Mouse (Mus musculus) embryonic facial prominence, embryonic 12.5 days (tissue): ENCODE results near the gene Zfx. TPM values are rescaled to one million over a fixed set of nuclear protein-coding genes. Genes with fewer than 3 reads are reported as not detected.

ENCODE experiments used
- ATAC-seq: fragments of 200-750 bp; cut with Nextera tagmentation; 2 replicates; pipeline ENCODE4 v1.8.0; 2017; ENCODE audit not compliant: insufficient number of reproducible peaks, insufficient read depth, low FRiP score, low TSS enrichment
- H3K27ac ChIP-seq: fragments of 300-500 bp; sonication (generic); 2 replicates; pipeline ENCODE4 v1.5.1; 2016; ENCODE audit warnings: mild to moderate bottlenecking
- H3K27me3 ChIP-seq: fragments of 300-500 bp; sonication (generic); 2 replicates; pipeline ENCODE4 v1.6.1; 2016; ENCODE audit warnings: mild to moderate bottlenecking, moderate library complexity
- H3K36me3 ChIP-seq: fragments of 300-500 bp; sonication (generic); 2 replicates; pipeline ENCODE4 v1.6.1; 2016; ENCODE audit warnings: mild to moderate bottlenecking
- H3K4me1 ChIP-seq: fragments of 300-500 bp; sonication (generic); 2 replicates; pipeline ENCODE4 v1.6.1; 2016
- H3K4me2 ChIP-seq: fragments of 300-500 bp; sonication (generic); replicated peaks from 2 replicates; pipeline ENCODE4 v1.6.1; 2016; ENCODE audit warnings: mild to moderate bottlenecking, moderate library complexity
- H3K4me3 ChIP-seq: fragments of 300-500 bp; sonication (generic); 2 replicates; pipeline ENCODE4 v1.5.1; 2016; ENCODE audit warnings: mild to moderate bottlenecking
- H3K9ac ChIP-seq: fragments of 300-500 bp; sonication (generic); 2 replicates; pipeline ENCODE4 v1.6.1; 2016; ENCODE audit warnings: mild to moderate bottlenecking, moderate library complexity
- H3K9me3 ChIP-seq: fragments of 300-500 bp; sonication (generic); 2 replicates; pipeline ENCODE4 v1.6.1; 2016; ENCODE audit warnings: mild to moderate bottlenecking, moderate library complexity
- WGBS: fragments of 180-500 bp; shearing (Covaris S2); methylation state at CpG from one replicate; pipeline ENCODE4 v1.1.7; 2016; 5-methylcytosine and 5-hydroxymethylcytosine counted together
- polyA plus RNA-seq: library from polyadenylated mRNA; unstranded; fragments of >200 nt; fragmentation: Nextera tagmentation; extraction: Ambion mirVana; gene quantifications from 2 replicates; pipeline ENCODE4 v1.2.1, GENCODE M21; 2016

Zfx gene
- polyA plus RNA-seq, 1 experiment from 2014 or later = 31.2 TPM

DNA sequence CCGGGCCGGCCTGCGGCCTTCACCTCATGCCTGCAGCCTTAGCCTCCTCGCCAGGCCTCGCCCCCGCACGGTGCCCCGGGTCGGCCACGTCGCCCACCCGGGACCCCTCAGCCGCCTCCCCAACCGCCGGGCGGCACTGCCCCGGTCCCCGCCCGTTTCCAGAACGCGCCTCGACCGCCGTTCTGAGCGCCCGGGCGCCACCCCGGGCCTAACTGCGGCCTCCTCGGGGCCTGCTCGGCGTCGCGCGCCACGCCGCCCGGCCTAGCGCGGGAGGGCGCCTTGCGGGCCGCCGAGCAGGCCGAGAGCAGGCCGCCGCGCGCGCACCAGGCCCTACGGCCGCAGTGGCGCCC lies 818 bp downstream of the Zfx start:
- peak overlapping the region; percentile 100 for H3K27ac ChIP-seq
- H3K4me3 ChIP-seq = peak overlapping the region; percentile 56
- peak overlapping the region; percentile 91 for H3K9ac ChIP-seq
- no peaks in the 10 kb centered on the region for H3K9me3 ChIP-seq
- peak overlapping the region; percentile 40 for H3K4me2 ChIP-seq
- H3K4me1 ChIP-seq = no peaks in the 10 kb centered on the region
- H3K36me3 ChIP-seq = no peaks in the 10 kb centered on the region
- WGBS = 20% methylated on average over 49 of the region's 53 CpGs
- ATAC-seq = peak; percentile 75
- peaks cover 21% of the 10 kb centered on the region for H3K27me3 ChIP-seq

DNA sequence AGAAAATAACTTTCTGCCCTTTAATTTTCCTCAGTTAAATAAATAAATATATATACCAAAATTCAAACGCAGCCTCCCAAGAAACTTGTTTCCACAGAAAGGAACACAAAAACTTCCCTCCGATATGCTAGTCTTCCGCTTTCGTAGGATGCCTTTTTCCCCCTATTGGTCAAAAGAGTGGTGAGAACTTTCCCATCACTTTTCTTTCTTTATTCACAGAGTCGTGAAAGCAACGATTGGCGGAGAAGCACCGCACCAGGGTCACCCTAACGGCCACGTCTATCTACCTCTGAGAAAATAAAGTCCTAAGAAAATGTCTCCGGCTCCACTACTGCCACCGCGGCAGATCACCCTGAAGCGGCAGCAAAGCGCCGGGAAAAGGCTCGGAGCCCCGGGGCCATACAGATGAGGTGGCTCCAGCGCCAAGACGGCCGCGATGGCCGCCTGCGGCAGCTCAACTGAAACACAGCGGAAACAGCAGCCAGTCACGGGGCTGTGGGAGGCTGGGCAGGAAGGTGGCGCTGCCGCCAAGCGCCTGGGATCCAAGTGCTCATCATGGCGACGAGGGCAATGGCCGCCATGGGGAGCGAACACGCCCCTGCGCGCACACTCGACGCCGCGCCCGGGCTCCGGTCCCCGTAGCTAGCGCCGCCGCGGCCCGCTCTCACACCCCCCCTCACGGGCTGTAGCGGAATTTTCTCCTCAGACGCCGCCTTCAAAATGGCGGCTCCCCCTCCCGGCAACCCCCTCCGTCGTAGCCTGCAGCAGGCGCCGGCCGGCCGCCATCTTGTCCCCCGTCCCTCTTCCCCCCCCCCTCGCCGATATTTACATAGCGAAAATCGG lies 1.4 kb downstream of the Zfx start:
- ATAC-seq = peak; percentile 86
- H3K27me3 ChIP-seq = peaks cover 21% of the 10 kb centered on the region
- H3K9ac ChIP-seq = peak overlapping the region; percentile 91
- H3K36me3 ChIP-seq = no peaks in the 10 kb centered on the region
- peak overlapping the region; percentile 100 for H3K27ac ChIP-seq
- H3K4me3 ChIP-seq = peak overlapping the region; percentile 56
- H3K4me1 ChIP-seq = no peaks in the 10 kb centered on the region
- 17% methylated on average over 42 of the region's 65 CpGs for WGBS
- H3K9me3 ChIP-seq = no peaks in the 10 kb centered on the region
- peak overlapping the region; percentile 72 for H3K4me2 ChIP-seq

DNA sequence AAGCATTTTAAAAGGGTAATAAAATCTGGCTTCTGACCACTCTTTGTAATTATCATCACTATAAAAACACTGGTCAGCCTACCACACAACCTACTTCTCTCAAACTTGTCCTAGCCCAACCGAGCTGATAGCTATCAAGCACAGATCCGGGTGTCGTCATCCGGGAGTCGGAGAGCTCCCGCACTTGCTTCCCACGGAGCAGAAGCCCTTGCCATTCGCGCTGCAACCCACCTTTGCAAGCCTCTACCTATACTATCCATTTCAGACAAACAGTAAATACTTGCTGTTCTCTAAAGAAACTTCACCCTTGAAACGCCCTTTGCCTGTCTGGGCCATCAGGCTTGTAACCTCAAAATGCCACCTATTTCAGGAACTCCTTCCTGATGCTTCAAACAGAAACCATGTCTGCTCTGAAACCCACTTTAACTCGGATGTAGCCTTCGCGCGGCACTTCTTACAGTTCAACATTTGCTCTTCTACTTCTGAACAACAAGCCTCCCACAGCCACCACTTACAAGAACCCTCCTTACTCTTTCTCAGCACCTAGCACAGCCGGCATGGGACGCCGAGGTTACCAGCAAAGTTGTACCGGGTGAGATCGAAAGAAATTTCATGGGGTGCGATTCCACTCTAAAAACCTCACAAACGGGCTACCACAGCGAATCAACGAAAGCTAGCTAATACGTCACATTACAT lies 2.2 kb downstream of the Zfx start:
- H3K36me3 ChIP-seq = no peaks in the 10 kb centered on the region
- peak overlapping the region; percentile 91 for H3K9ac ChIP-seq
- H3K4me3 ChIP-seq = peak overlapping the region; percentile 56
- peak overlapping the region; percentile 100 for H3K27ac ChIP-seq
- H3K4me2 ChIP-seq = peak overlapping the region; percentile 72
- no peaks in the 10 kb centered on the region for H3K4me1 ChIP-seq
- H3K27me3 ChIP-seq = peaks cover 21% of the 10 kb centered on the region
- H3K9me3 ChIP-seq = no peaks in the 10 kb centered on the region
- WGBS = 19% methylated on average over 24 of the region's 24 CpGs
- no peak for ATAC-seq

DNA sequence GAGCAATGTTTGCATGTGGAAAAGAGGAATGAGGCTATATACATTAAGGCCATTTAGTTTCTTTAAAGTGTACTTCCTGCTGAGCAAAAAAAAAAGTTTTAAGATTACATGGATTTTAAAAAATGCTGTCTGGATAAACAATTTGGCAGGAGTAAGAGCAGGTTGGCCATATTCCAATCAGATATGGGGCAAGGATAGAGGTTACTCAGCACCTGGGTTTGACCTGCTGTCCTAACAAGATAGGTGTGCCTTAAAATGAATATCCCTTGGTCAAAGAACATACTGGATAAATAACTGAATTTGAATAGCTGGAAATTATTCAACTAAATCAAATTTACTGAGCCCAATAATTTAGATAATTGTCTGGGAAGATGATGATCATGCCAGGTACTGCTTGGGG lies 5.2 kb downstream of the Zfx start:
- Histone ChIP-seq H3K4me1 (no peaks in the 10 kb centered on the region), H3K9me3 (no peaks in the 10 kb centered on the region), H3K27me3 (peaks cover 14% of the 10 kb centered on the region), H3K27ac (no peak overlapping the region), H3K4me3 (no peak overlapping the region), H3K36me3 (no peaks in the 10 kb centered on the region), H3K9ac (no peak overlapping the region), H3K4me2 (no peak overlapping the region)
- ATAC-seq = no peak

DNA sequence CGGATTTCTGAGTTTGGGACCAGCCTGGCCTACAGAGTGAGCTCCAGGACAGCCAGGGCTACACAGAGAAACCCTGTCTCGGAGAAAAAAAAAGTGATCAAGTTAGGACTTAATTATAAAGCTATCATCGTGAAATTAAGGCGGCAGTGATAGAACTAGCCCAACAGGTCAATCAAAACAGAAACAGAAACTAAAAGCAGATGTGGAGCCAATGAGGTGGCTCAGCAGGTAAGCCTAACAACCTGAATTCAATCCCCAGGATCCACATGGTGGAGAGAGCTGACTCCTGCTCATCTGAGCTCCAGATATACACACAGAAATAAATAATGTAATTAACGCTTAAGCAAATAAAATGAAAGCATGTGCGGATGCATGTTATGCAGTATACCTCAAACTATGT lies 7.6 kb downstream of the Zfx start:
- Histone ChIP-seq H3K4me1 (no peaks in the 10 kb centered on the region), H3K4me2 (no peak overlapping the region), H3K9ac (no peak overlapping the region), H3K36me3 (no peaks in the 10 kb centered on the region), H3K9me3 (no peaks in the 10 kb centered on the region), H3K4me3 (no peak overlapping the region), H3K27ac (no peak overlapping the region), H3K27me3 (no peaks in the 10 kb centered on the region; the same call in 1 of the 2 replicates)
- 78% methylated on average over 6 of the region's 6 CpGs for WGBS
- no peak for ATAC-seq

DNA sequence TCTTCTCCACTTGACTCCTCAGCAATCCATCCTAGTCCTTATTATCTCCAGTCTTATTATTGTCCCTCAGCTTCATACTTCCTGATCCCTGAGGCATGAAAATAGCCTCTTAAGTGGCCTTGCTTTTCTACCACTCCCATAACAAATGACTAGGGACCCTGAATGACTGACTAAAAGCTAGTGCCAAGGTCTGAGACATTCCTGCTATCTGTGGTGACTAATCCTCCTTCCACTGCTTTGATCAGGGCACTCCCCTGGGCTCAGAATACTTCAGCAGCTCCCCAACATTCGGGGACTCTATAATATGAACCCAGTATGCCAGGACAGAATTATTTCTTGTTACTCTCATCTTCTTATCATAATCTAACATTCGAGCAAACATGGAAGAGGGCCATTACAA lies 17.5 kb downstream of the Zfx start:
- H3K4me3 ChIP-seq = no peak overlapping the region
- 73% methylated on average over 2 of the region's 2 CpGs for WGBS
- H3K4me2 ChIP-seq = no peak overlapping the region

DNA sequence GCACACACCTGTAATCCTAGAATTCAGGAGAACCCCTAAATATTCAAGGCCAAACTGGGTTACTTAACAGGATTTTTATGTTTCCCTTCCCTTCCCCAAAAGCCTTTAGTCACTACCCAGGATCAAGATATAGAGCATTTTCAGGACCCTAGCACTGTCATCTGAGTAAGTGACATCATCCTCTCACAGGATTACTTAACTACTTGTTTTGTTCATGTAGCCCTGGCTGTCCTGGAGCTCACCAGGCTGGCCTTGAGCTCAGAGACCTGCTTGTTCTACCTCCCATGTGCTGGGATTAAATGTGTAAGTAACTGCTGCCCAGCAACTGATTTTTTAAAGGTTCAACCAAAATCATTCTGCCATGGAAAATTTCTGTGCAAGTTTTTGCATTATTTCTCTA lies 20.6 kb downstream of the Zfx start:
- Histone ChIP-seq H3K4me2 (no peak overlapping the region), H3K4me1 (no peaks in the 10 kb centered on the region), H3K27ac (no peak overlapping the region), H3K4me3 (no peak overlapping the region), H3K27me3 (peaks cover 6% of the 10 kb centered on the region), H3K36me3 (peaks cover 8% of the 10 kb centered on the region; the same call in 1 of the 2 replicates), H3K9ac (no peak overlapping the region), H3K9me3 (no peaks in the 10 kb centered on the region)
- ATAC-seq = no peak

More for the DNA sequence above, 17.5 kb downstream of the Zfx start:
- Histone ChIP-seq H3K27ac (no peak overlapping the region), H3K9ac (no peak overlapping the region), H3K27me3 (peaks cover 6% of the 10 kb centered on the region; the same call in 1 of the 2 replicates), H3K4me1 (no peaks in the 10 kb centered on the region), H3K9me3 (no peaks in the 10 kb centered on the region), H3K36me3 (no peaks in the 10 kb centered on the region)
- no peak for ATAC-seq

DNA sequence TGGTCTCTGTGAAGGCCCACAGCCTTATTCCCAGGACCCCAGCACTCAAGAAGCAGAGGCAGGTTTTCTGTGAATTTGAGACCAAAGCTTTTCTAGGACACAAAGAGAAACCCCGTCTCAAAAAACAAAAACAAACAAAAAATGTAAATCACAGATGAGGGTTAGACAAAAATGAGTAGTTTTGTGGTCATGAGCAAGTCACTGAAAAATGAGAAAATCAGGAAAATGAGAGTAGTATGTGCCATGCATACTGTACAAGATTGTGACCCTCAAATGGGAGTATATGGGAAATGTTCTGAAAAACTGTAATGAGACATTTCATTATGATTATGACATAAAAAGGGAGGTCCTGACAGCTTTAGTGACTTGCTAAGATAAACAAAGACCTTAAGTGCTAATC lies 22.9 kb downstream of the Zfx start:
- Histone ChIP-seq H3K27me3 (peaks cover 10% of the 10 kb centered on the region), H3K27ac (no peak overlapping the region), H3K4me3 (no peak overlapping the region), H3K9ac (no peak overlapping the region), H3K36me3 (peaks cover 13% of the 10 kb centered on the region; the same call in 1 of the 2 replicates), H3K4me1 (no peaks in the 10 kb centered on the region), H3K9me3 (no peaks in the 10 kb centered on the region), H3K4me2 (no peak overlapping the region)
- 81% methylated on average over 1 of the region's 1 CpGs for WGBS
- ATAC-seq = no peak

DNA sequence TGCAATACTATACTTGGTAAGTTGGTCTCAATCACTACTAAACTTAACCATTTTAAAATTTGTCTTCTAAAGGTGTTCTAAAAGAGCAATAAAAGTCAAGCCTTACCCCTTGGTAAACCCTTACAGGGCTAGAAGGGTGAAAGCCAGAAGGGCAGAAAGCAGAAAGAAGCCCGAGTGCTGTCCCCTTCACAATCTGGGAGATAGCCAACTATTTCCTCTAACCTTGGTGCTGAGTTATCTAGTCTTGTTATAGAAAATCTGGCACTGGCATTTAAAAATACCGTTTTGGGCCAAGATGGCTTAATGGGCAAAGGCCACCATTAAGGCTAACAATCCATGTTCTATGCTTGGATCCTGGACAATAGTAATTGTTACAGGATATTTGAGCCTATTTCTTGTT lies 32.5 kb downstream of the Zfx start:
- Histone ChIP-seq H3K4me1 (no peaks in the 10 kb centered on the region), H3K36me3 (no peaks in the 10 kb centered on the region), H3K4me2 (no peak overlapping the region), H3K9me3 (no peaks in the 10 kb centered on the region), H3K27me3 (no peaks in the 10 kb centered on the region), H3K4me3 (no peak overlapping the region), H3K27ac (no peak overlapping the region), H3K9ac (no peak overlapping the region)
- ATAC-seq = no peak
- WGBS = 78% methylated on average over 2 of the region's 2 CpGs

DNA sequence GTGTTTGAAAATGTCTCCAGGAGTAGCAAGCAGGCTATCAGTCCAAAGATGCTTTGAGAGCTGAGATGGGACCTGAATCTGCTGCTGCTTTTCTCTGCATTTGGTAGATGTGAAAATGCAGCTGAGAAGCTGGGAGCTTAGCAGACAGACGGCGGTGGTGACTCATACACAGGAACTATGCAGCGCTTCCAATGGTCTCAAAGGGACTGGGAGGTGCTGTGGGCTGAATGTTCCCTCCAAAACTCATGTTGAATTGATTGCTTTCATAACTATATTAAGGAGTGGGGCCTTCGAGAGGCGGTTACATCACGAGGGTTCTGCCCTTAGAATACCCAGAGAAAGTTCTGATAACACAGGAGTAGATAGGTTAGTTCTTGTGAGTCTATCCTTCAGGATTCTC lies 62.3 kb downstream of the Zfx start:
- 41% methylated on average over 6 of the region's 6 CpGs for WGBS

DNA sequence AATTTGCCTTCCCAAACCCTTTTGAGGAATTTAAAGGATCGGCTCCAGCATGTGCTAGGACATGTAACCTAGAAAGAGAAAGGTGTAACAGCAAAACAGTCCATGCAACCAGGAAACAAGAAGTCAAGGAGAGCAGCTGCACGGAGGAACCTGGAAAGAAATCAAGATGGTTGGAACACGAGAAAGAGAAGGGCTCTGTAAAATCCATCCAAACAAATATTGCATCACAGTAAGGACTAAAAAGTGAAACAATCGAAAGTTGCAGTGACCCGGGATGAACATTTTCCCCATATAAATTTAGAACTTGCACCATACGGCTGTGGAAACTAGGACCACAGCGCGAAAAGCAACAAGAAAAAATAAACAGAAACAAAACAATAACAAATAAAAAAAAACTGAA lies 62.8 kb downstream of the Zfx start:
- 0 out of 2 replicates have a peak, but pooled peaks cover 3% of the 10 kb centered on the region for H3K27me3 ChIP-seq
- H3K9me3 ChIP-seq = no peaks in the 10 kb centered on the region
- no peaks in the 10 kb centered on the region for H3K4me1 ChIP-seq
- no peak overlapping the region for H3K27ac ChIP-seq
- no peak overlapping the region for H3K4me3 ChIP-seq
- no peaks in the 10 kb centered on the region for H3K36me3 ChIP-seq
- H3K4me2 ChIP-seq = no peak overlapping the region
- 72% methylated on average over 8 of the region's 8 CpGs for WGBS
- no peak overlapping the region for H3K9ac ChIP-seq
- no peak for ATAC-seq

More for the DNA sequence above, 62.3 kb downstream of the Zfx start:
- Histone ChIP-seq H3K27ac (no peak overlapping the region), H3K27me3 (0 out of 2 replicates have a peak, but pooled peaks cover 3% of the 10 kb centered on the region), H3K9ac (no peak overlapping the region), H3K9me3 (no peaks in the 10 kb centered on the region), H3K36me3 (no peaks in the 10 kb centered on the region), H3K4me1 (no peaks in the 10 kb centered on the region), H3K4me3 (no peak overlapping the region), H3K4me2 (no peak overlapping the region)
- no peak for ATAC-seq

DNA sequence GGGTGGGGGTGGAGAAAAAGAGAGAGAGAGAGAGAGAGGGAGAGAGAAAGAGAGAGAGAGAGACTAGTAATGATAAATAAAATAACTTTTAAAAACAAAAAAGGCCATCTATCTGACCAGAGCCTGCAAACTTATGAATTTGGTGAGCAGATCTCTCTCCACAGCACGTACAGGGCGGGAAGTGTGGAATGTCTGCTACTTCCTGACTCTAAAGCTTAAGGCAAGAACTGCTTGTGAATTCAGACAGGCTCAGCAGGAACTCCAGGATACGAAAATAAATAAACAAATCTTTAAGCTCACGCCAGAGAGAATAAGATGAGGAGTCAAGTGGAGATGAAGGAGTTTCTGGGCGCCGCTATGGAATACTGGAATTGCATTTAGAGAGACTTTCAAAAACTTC lies 64.8 kb downstream of the Zfx start:
- Histone ChIP-seq H3K9ac (no peak overlapping the region), H3K36me3 (no peaks in the 10 kb centered on the region), H3K27ac (no peak overlapping the region), H3K27me3 (0 out of 2 replicates have a peak, but pooled peaks cover 5% of the 10 kb centered on the region), H3K9me3 (no peaks in the 10 kb centered on the region), H3K4me2 (no peak overlapping the region), H3K4me3 (no peak overlapping the region), H3K4me1 (no peaks in the 10 kb centered on the region)
- WGBS = 24% methylated on average over 6 of the region's 6 CpGs
- ATAC-seq = no peak
